Mouse (Mus musculus) small intestine, adult 2 months (tissue): ENCODE data around the gene Ttn.

Experiments
- CTCF ChIP-seq: fragments of 200-500 bp; IDR thresholded peaks from 2 replicates; pipeline ENCODE4 v1.5.1; 2012; ENCODE audit warnings: low read depth, mild to moderate bottlenecking, control low read depth, inconsistent platforms, low read length, moderate library complexity, mixed read lengths; ENCODE audit not compliant: insufficient replicate concordance, insufficient read length; ENCODE audit errors: extremely low read depth
- POLR2A ChIP-seq: fragments of 200-500 bp; IDR thresholded peaks from 2 replicates; pipeline ENCODE4 v1.6.1; 2012; ENCODE audit warnings: low read depth, mild to moderate bottlenecking, control low read depth, inconsistent platforms, low read length, moderate library complexity

DNA sequence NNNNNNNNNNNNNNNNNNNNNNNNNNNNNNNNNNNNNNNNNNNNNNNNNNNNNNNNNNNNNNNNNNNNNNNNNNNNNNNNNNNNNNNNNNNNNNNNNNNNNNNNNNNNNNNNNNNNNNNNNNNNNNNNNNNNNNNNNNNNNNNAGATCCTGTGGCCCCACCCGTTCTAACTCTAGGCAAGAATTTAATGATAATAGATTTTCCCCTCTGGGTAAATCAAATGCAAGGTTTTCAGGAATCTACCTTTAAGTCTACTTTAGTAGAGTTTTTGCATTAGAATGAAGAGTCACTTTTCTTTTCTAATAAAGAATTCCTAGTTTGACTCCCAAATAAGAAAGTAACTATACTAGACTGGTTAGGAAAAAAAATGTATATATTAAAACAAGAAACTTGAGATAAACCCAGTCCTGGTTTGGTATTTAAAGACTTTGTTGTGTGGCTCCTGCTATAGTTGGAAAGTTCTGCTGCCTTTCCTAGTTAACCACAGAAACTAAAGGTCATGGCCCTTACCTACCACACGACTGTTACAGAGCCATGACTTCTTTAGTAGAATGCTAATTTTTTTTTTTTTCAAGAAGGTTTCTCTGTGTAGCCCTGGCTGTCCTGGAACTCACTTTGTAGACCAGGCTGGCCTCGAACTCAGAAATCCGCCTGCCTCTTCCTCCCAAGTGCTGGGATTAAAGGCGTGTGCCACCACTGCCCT, 177.0 kb downstream of the Ttn start:
- no peak for TF ChIP-seq CTCF
- no peak for TF ChIP-seq POLR2A
